Mouse (Mus musculus): ENCODE measurements around the gene Ace. TPM values are rescaled to one million over a fixed set of nuclear protein-coding genes. Genes with fewer than 3 reads are reported as not detected.

The Ace gene
- polyA plus RNA-seq, 1 experiment from 2014 or later = 2.5 TPM

DNA sequence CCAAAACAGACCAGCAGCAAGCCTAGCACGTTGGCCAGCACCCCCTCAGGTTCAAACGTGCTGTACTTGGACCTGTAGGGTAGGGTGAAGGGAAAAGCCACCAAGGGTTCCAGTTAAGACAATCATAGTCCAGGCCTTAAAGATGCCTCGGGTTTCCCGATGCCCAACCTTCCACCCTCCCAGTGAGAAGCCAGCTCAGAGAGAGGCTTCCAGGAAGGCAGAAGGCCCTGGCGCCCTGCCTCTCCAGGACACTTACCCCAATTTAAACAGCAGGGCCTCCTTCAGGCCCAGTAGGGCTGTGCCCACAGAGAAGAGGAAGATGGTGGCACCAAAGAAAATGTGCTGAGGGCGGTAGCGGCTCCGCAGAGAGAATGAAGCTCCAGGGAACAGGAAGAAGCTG, 32.2 kb upstream of the Ace start:
- Histone ChIP-seq H3K27ac (replicated peaks) (no peak overlapping the region), H3K4me3 (no peak overlapping the region), H3K4me2 (replicated peaks) (no peak overlapping the region), H3K9ac (replicated peaks) (no peak overlapping the region), H3K9me3 (no peaks in the 10 kb centered on the region), H3K36me3 (no peaks in the 10 kb centered on the region), H3K4me1 (no peaks in the 10 kb centered on the region), H3K27me3 (no peaks in the 10 kb centered on the region)
- ATAC-seq (replicated peaks) = no peak
- 92% methylated on average over 8 of the region's 8 CpGs for WGBS

DNA sequence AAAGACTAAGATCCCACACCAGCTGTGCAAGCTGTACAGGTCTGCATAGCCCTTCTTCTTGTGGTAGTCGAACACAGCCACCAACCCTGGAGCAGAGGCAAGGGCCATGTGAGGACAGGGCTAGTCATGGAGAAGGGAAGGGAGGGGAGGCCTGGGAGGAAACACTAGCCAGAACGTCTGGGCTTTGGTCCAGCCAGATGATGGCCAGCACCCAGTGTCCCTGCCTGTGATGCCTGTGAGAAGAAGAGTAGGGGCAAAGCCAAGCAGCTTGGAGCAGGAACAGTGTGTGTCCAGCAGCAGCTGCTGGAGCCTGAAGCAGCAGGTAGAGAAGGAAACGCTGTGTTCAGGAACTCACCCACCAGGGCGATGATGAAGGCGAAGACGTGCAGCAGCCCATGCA, 31.5 kb upstream of the Ace start:
- H3K27me3 ChIP-seq = no peaks in the 10 kb centered on the region
- no peaks in the 10 kb centered on the region for H3K4me1 ChIP-seq
- no peaks in the 10 kb centered on the region for H3K36me3 ChIP-seq
- H3K27ac ChIP-seq (replicated peaks) = no peak overlapping the region
- no peak overlapping the region for H3K4me3 ChIP-seq
- no peaks in the 10 kb centered on the region for H3K9me3 ChIP-seq
- WGBS = 86% methylated on average over 6 of the region's 6 CpGs
- no peak overlapping the region for H3K4me2 ChIP-seq (replicated peaks)
- no peak for ATAC-seq (replicated peaks)
- no peak overlapping the region for H3K9ac ChIP-seq (replicated peaks)

DNA sequence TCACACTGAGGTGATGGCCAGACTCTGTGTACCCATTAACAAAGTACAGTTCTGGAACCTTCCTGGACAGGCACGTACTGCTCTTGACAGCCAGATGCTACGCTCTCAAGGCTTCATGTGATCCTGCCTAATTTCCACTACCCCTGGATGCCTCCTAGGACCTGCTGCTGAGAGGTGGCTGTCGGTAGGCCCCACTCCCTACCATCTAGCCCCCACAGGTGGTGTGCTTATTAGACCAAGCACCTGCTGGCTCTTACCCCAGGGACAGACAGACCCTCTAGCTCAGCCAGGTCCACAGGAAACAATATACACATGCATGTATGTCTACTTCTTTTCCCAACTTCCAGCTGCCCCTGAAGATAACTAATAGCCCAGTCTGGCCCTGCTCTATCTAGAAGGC, 30.8 kb upstream of the Ace start:
- Histone ChIP-seq H3K4me1 (no peaks in the 10 kb centered on the region), H3K27me3 (no peaks in the 10 kb centered on the region), H3K4me3 (no peak overlapping the region), H3K9ac (replicated peaks) (no peak overlapping the region), H3K36me3 (no peaks in the 10 kb centered on the region), H3K9me3 (no peaks in the 10 kb centered on the region), H3K4me2 (replicated peaks) (no peak overlapping the region), H3K27ac (replicated peaks) (no peak overlapping the region)
- no peak for ATAC-seq (replicated peaks)
- whole genome bisulfite sequencing = 94% methylated on average over 3 of the region's 3 CpGs

DNA sequence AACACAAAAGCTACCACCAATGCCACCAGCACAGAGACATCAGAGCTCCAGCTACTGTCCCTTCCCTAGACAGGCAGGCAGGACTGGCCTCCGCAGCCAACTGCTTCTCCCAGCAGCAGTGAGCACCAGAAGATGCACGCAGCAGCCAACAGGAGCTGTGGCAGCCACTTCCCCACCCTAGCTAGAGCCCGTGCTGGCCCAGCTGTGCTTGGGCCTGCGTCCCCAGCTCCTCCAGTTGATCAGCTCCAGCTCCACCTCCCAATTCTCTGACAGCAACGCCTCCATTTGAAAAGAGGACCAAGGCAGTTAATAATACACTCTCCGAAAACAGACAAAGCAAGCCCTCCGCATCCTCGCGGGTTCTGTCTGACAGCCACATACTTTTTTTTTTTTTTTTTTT, 29.0 kb upstream of the Ace start:
- Histone ChIP-seq H3K27ac (replicated peaks) (0 out of 2 replicates have a peak overlapping the region, but pooled peaks have one; percentile 29), H3K4me3 (no peak overlapping the region), H3K36me3 (no peaks in the 10 kb centered on the region), H3K9me3 (no peaks in the 10 kb centered on the region), H3K4me2 (replicated peaks) (no peak overlapping the region), H3K9ac (replicated peaks) (no peak overlapping the region), H3K27me3 (no peaks in the 10 kb centered on the region), H3K4me1 (peaks cover 10% of the 10 kb centered on the region)
- WGBS = 31% methylated on average over 9 of the region's 9 CpGs
- peak; percentile 57 for ATAC-seq (replicated peaks)

DNA sequence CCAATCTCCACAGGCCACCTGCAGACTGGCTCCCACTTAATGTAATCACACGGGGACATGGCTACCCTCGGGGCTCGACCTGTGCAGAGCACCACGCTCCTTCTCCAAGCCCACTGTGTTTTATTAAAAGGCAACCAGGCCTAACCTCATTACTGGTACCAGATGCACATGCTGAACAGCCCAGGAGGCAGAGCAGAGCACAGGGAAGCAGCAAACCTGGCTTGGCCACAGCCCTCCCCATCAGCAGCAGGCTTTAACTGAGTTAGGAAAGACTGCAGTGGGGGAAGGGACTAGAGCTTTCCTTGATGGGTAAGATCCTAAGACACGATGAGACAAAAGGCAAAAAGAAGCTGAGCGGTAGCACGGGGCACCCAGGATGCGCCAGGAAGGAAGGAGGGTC, 25.8 kb upstream of the Ace start:
- ATAC-seq (replicated peaks) = no peak
- Histone ChIP-seq H3K9ac (replicated peaks) (no peak overlapping the region), H3K9me3 (no peaks in the 10 kb centered on the region), H3K4me2 (replicated peaks) (no peak overlapping the region), H3K27ac (replicated peaks) (no peak overlapping the region), H3K4me3 (no peak overlapping the region), H3K4me1 (peaks cover 13% of the 10 kb centered on the region), H3K27me3 (no peaks in the 10 kb centered on the region), H3K36me3 (no peaks in the 10 kb centered on the region)
- 65% methylated on average over 8 of the region's 8 CpGs for WGBS

DNA sequence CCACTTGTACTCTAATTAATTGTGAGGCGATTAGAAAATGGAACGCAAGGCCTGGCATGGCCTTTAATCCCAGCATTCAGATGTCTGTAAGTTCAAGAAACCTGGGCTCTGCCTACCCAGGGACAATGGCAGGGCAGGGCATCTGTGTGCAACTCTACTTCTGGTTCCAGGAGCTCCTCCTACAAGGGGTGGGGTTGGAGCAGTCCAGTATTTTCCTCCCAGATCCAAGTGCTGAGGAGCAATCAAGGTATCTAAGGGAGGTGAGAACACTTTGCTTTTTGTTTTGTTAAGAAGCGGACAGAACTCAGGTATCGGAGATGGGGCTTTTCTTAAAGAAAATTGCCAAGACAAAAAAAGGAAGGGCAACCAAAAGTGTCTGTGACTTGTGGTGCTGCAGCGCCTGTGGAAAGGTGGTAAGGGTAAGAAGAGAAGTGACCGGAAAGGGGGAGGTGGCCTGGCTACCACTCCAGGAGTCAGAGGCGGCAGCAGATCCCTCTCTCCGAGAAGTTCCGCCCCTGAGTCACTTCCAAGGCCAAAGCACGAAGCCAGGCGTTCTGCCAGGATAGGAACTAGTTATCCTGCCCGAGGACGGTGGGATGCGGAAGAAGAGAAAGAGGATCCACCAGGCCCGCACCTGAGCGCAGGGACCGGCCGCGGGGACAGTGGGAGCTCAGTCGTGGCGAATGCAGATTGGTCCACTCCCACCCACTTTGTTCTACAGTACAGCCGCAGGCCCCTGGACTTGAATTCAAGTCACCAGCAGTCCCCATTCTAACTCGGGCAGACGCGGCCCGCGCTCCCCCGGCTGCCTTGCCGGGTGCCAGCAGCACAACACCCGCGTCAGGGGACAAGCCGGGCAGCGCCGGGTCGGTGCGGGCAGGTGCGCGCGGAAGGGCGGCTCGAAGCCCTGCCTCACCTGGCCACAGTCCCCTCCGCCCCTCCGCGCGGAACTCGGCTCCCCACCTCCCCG, 24.3 kb upstream of the Ace start:
- H3K9me3 ChIP-seq = no peaks in the 10 kb centered on the region
- no peaks in the 10 kb centered on the region for H3K27me3 ChIP-seq
- WGBS = 4% methylated on average over 47 of the region's 47 CpGs
- no peaks in the 10 kb centered on the region for H3K36me3 ChIP-seq
- H3K4me3 ChIP-seq = peak overlapping the region; percentile 55
- no peak overlapping the region for H3K27ac ChIP-seq (replicated peaks)
- peaks cover 13% of the 10 kb centered on the region for H3K4me1 ChIP-seq
- peak overlapping the region; percentile 70 for H3K4me2 ChIP-seq (replicated peaks)
- ATAC-seq (replicated peaks) = peak; percentile 57
- H3K9ac ChIP-seq (replicated peaks) = peak overlapping the region; percentile 51

DNA sequence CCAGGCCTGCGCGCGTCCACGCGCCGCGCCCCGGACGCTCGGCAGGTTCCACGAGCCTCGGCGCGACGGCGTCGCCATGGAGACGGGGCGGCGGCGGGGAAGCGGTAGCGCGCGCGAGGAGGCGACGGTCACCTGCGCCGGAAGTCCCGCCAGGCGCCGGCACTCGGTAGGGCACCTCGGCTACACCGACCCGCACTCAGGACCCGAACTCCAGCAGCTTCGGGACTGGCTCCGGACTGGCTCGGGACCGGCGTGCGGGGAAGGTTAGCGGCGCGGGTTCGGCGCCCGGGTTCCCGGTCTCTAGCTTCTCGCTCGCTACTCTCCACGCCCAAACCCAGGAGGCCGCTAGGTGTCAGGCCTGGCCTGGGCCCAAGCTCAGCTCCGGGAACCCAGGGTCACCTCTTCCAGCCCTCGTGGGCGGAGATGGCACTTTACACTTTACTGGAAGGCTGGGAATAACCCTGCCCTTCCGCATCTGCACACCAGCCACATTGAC, 23.6 kb upstream of the Ace start:
- peak; percentile 77 for ATAC-seq (replicated peaks)
- peaks cover 13% of the 10 kb centered on the region for H3K4me1 ChIP-seq
- under 1% methylated on average over 53 of the region's 59 CpGs for WGBS
- no peak overlapping the region for H3K27ac ChIP-seq (replicated peaks)
- no peaks in the 10 kb centered on the region for H3K9me3 ChIP-seq
- H3K36me3 ChIP-seq = no peaks in the 10 kb centered on the region
- H3K4me3 ChIP-seq = peak overlapping the region; percentile 55
- H3K4me2 ChIP-seq (replicated peaks) = peak overlapping the region; percentile 70
- H3K9ac ChIP-seq (replicated peaks) = peak overlapping the region; percentile 51
- no peaks in the 10 kb centered on the region for H3K27me3 ChIP-seq

DNA sequence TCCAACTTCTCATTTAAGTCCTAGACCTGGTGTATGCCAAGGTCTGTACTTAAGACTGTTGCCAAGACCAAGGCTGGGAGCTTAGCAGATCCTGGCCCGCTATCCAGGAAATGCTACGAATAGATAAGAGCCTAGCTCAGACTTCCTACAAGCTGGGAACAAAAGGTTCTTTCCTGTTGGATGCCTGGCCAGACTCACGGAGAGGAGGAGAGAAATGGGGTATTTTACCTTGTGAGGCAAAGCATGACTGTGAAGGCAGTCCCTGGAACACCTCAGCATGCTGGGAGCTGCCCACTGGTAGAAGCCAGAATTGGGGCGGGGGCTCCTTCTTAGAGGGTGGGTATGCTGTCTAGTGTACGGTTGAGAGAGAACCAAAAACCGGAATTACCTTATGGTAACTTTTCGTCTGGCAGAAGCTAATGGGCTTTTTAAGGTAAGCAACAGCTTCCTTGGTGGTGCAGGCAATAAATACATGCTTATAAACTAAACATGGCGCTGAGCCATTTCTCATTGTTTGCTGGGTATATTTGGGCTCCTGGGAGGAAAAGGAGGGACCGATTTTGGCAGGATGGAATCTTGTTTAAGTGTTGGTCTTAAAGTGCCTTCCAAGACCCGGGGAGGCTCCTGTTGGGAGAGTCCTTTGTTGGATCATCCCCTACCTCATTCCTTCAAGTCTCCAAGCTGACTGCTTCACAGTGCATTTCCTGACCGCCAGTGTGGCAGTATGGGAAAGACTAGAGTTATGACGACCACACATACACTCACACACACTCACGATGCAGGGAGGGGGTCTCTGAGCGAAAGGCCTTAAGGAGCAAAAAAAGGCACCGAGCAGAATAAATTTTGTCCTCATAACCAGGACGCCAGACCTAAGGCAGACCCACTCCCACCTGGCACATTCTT, 22.7 kb upstream of the Ace start:
- no peaks in the 10 kb centered on the region for H3K27me3 ChIP-seq
- WGBS = 70% methylated on average over 16 of the region's 16 CpGs
- no peak overlapping the region; the same call in 1 of the 2 replicates for H3K9ac ChIP-seq (replicated peaks)
- no peaks in the 10 kb centered on the region for H3K36me3 ChIP-seq
- H3K4me1 ChIP-seq = peaks cover 13% of the 10 kb centered on the region
- H3K4me2 ChIP-seq (replicated peaks) = peak overlapping the region; percentile 70
- H3K4me3 ChIP-seq = peak overlapping the region; percentile 55
- no peak for ATAC-seq (replicated peaks)
- H3K27ac ChIP-seq (replicated peaks) = no peak overlapping the region
- no peaks in the 10 kb centered on the region for H3K9me3 ChIP-seq

DNA sequence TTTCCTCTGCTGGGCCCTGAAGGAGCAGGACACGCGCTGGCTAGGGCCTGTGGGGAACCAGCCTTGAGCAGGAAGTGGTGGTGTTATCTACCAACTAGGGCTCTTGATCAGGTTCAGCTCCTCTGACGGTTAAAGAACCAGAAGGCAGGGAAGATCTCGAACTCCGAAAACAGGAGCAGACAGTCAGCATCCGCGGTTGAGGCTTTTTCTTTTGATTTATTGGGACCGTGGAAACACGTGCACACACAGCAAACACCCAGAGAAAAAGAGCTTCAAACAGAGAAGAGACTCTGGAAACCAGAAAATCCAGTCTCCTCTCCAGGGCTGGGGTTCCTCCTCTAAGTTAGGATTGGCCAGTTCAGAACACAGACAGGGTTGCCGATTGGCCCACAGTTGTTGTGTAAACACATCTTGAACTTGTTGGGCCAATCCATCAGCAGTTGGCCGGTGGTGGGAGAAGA, 21.0 kb upstream of the Ace start:
- 56% methylated on average over 11 of the region's 11 CpGs for WGBS
- H3K9me3 ChIP-seq = no peaks in the 10 kb centered on the region
- no peak overlapping the region for H3K27ac ChIP-seq (replicated peaks)
- H3K4me3 ChIP-seq = no peak overlapping the region
- no peaks in the 10 kb centered on the region for H3K36me3 ChIP-seq
- peaks cover 13% of the 10 kb centered on the region for H3K4me1 ChIP-seq
- H3K27me3 ChIP-seq = no peaks in the 10 kb centered on the region
- H3K9ac ChIP-seq (replicated peaks) = no peak overlapping the region
- no peak for ATAC-seq (replicated peaks)
- H3K4me2 ChIP-seq (replicated peaks) = no peak overlapping the region

DNA sequence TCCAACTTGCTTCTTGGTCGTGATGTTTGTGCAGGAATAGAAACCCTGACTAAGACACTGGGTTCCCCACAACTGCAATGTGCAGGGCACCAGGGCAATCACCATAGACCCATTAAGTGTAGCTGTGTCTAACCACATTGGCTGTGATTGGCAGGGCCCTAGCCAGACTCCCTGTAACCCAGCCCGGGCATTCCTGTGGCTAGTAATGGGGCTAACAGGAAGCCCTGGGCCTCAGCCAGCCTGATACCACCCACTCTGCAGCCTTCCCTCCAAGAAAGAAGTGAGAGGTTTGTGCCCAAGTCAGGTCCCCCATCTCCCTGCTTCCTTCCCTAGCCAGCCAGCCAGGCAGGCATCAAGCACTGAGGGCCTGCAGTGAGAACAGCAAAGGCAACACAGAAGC, 19.5 kb upstream of the Ace start:
- Histone ChIP-seq H3K27me3 (no peaks in the 10 kb centered on the region), H3K4me1 (peaks cover 8% of the 10 kb centered on the region), H3K36me3 (no peaks in the 10 kb centered on the region), H3K27ac (replicated peaks) (no peak overlapping the region), H3K9me3 (no peaks in the 10 kb centered on the region), H3K4me2 (replicated peaks) (no peak overlapping the region), H3K4me3 (no peak overlapping the region), H3K9ac (replicated peaks) (no peak overlapping the region)
- ATAC-seq (replicated peaks) = no peak
- WGBS = 69% methylated on average over 2 of the region's 2 CpGs

DNA sequence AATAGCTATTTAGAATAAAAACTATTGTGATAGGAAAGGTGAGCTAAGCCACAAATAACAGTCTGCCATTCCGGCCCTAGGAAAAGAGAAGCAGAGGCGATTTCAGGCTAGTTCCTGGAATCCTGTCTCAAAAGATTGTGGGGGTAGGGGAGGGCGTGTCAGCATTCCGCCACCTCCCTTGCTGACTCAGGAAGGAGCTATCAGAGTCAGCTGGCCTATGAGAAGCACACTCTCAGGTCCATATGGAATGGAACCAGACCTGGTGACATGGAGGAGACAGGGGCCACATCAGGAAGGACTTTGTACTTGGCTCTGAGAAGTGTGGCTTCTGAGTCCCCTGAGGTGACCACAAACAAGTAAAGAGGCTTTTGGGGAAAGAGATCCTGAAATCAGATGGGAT, 17.2 kb upstream of the Ace start:
- no peaks in the 10 kb centered on the region for H3K27me3 ChIP-seq
- 80% methylated on average over 4 of the region's 4 CpGs for WGBS
- no peaks in the 10 kb centered on the region for H3K4me1 ChIP-seq
- no peaks in the 10 kb centered on the region for H3K36me3 ChIP-seq
- no peaks in the 10 kb centered on the region for H3K9me3 ChIP-seq
- H3K4me3 ChIP-seq = no peak overlapping the region
- H3K9ac ChIP-seq (replicated peaks) = no peak overlapping the region
- H3K4me2 ChIP-seq (replicated peaks) = no peak overlapping the region
- no peak for ATAC-seq (replicated peaks)
- H3K27ac ChIP-seq (replicated peaks) = no peak overlapping the region

DNA sequence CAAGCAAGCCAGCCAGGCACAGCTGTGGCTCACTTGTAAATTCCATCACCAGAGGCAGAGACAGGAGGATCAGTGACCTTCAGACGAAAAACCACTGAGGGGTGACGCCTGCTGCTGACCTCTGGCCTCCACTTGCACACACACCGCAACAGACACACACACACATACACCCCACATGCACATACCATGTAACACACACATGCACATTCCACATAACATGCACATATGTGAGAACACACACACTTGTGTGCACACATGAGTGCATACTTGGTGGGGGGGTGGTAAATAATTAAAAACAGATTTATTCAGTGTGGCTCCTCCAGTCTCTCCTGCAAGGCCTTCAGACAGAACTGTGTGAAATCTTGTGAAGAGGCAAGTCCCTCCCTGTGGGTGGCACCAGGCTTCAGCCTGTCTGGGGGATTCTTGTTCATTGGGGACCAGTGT, 16.1 kb upstream of the Ace start:
- 63% methylated on average over 3 of the region's 3 CpGs for WGBS
- Histone ChIP-seq H3K4me3 (no peak overlapping the region), H3K36me3 (no peaks in the 10 kb centered on the region), H3K4me1 (no peaks in the 10 kb centered on the region), H3K27ac (replicated peaks) (no peak overlapping the region), H3K9ac (replicated peaks) (no peak overlapping the region), H3K9me3 (no peaks in the 10 kb centered on the region), H3K27me3 (no peaks in the 10 kb centered on the region), H3K4me2 (replicated peaks) (no peak overlapping the region)
- ATAC-seq (replicated peaks) = no peak

Data from forebrain, embryonic 15.5 days (tissue).